Mouse (Mus musculus) brain, embryonic 14.5 days (tissue): ENCODE results near the gene Zcchc24.

Experiments used
- CTCF ChIP-seq: fragments of 200-500 bp; IDR thresholded peaks from 2 replicates; pipeline ENCODE4 v1.5.1; 2012; ENCODE audit warnings: inconsistent platforms, mild to moderate bottlenecking, moderate library complexity, borderline replicate concordance; ENCODE audit not compliant: insufficient read depth, insufficient read length; ENCODE audit errors: extremely low read depth
- POLR2A ChIP-seq: fragments of 200-500 bp; IDR thresholded peaks from 2 replicates; pipeline ENCODE4 v1.6.1; 2012; ENCODE audit warnings: mild to moderate bottlenecking, inconsistent platforms, borderline replicate concordance; ENCODE audit not compliant: poor library complexity, insufficient read depth, insufficient read length, severe bottlenecking; ENCODE audit errors: extremely low read depth

- TF ChIP-seq CTCF (no peak), POLR2A (no peak)
These were observed 15.8 kb downstream of the Zcchc24 start for GRCm38 (mm10) chr14:25753021-25753420.
